Mouse (Mus musculus) bone marrow macrophage, adult 2 months (primary cell): ENCODE results near the gene Nphs1. TPM values are rescaled to one million over a fixed set of nuclear protein-coding genes. Genes with fewer than 3 reads are reported as not detected.

Source experiments
- H3K27ac ChIP-seq: 2 replicates; pipeline ENCODE4 v1.5.1; 2012; ENCODE audit warnings: low read depth, low read length; ENCODE audit not compliant: insufficient read depth
- H3K4me1 ChIP-seq: 2 replicates; pipeline ENCODE4 v1.6.1; 2012; ENCODE audit warnings: low read length; ENCODE audit not compliant: control insufficient read depth, insufficient read depth
- H3K4me3 ChIP-seq: 2 replicates; pipeline ENCODE4 v1.5.1; 2012; ENCODE audit warnings: mild to moderate bottlenecking, low read length, moderate library complexity; ENCODE audit not compliant: insufficient read depth
- CTCF ChIP-seq: IDR thresholded peaks from 2 replicates; pipeline ENCODE4 v1.5.1; 2012; ENCODE audit warnings: low read depth, mild to moderate bottlenecking, low read length, moderate library complexity
- POLR2A ChIP-seq: IDR thresholded peaks from 2 replicates; pipeline ENCODE4 v1.6.1; 2012; ENCODE audit warnings: mild to moderate bottlenecking, low read depth, low read length, borderline replicate concordance
- polyA plus RNA-seq: library from polyadenylated mRNA; stranded (reverse); fragments of >200 nt; gene quantifications from 2 replicates; pipeline ENCODE4 v1.2.4, GENCODE M21; 2012; ENCODE audit not compliant: missing spikeins, insufficient read depth, insufficient read length

The Nphs1 gene
- polyA plus RNA-seq, 1 experiment: not detected

DNA sequence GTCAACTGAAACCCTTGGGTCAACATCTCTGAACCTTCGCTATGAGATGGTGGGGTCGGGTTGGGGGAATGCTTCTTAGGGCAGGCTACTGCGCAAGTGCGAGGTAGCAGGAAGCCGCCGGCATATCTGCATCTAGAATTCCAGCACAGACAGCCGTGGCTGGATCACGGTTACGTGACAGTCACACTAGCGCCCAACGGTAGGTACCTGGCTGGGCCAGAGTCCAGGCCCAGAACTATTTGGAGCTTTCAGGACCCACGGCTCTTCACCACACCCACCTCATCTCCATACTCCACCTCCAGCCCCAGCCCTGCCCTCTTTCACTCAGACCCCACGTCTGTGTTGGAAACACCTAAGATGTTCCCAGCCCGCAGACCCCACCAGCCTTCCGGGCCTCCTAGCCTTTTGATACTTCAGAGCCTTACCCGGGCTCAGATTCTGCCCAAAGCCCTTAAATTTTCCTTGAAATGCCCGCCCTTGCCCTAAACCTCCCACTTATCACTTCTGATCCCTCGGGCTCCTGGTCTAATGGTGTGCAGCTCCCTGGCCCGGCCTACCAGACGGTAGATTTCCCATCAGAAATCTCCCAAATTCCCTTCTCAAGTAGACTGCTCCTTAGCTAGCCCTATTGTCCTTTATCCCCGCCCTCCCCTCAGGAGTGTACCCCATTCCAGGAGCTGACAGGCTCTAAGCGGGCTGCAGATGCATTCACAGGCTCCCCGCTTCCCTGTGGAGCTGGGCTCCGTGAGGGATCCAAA, 57.1 kb downstream of the Nphs1 start:
- Histone ChIP-seq H3K27ac (no peak overlapping the region), H3K4me1 (no peaks in the 10 kb centered on the region), H3K4me3 (no peak overlapping the region)
- TF ChIP-seq POLR2A (no peak), CTCF (no peak)

DNA sequence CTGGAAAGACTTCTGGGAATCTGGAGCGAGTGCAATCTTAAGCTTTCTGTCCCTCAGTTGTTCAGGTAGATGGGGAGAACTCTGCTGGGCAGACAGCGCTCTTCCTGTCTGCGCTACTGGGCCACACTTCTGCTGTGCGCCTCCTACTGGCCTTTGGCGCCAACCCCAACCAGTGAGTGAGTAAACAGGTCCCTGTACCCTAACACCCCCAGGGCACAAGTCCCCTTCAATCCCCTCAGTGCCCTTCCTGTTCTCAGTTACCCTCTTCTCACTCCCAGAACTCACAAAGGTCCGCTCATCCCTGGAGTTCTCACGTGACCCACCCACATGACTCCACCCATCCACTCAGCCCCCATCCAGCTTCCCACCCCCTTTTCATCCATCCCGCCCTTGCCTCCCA, 60.2 kb downstream of the Nphs1 start:
- Histone ChIP-seq H3K4me3 (no peak overlapping the region), H3K27ac (no peak overlapping the region), H3K4me1 (no peaks in the 10 kb centered on the region)
- TF ChIP-seq CTCF (no peak), POLR2A (no peak)

DNA sequence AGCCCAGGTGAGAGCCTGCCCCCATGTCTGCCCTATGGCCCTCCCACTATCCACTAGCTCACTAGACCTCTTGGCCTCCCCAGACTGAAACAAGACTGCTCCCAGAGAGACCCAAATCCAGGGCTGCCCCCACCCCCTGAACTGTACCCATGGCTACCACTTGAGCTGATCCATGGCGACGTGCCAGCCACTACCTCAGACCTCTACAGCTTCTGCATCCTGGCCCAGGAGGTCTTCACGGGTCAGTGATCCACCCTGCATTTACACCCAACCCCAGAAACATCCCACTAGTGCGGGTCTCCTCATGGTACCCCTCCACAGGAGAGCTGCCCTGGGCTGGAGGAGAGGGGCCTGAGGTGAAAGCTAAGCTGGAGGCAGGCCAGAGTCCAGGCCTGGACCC, 62.3 kb downstream of the Nphs1 start:
- Histone ChIP-seq H3K4me1 (no peaks in the 10 kb centered on the region), H3K27ac (no peak overlapping the region), H3K4me3 (no peak overlapping the region)
- TF ChIP-seq CTCF (no peak), POLR2A (no peak)

DNA sequence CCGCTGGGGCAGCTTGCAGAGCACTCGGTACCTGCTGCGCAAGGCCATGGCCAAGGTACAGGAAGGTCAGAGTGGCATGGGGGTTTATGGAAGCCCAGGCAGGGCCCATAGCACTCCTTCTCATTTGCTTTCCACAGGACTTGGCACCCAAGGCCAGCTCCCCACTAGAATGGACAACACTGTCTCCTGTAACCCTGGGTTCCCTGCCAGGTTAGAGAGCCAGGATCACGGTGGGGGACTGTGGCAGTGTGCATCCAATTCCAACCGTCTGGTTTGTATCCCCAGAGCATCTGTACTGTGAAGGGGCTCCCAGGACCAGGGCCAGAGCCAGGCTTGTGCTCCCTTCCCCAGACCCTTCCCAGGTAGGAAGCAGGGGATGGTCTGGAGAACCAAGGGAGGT, 62.7 kb downstream of the Nphs1 start:
- Histone ChIP-seq H3K4me1 (no peaks in the 10 kb centered on the region), H3K27ac (no peak overlapping the region), H3K4me3 (no peak overlapping the region)
- TF ChIP-seq POLR2A: no peak
- no peak for TF ChIP-seq CTCF

DNA sequence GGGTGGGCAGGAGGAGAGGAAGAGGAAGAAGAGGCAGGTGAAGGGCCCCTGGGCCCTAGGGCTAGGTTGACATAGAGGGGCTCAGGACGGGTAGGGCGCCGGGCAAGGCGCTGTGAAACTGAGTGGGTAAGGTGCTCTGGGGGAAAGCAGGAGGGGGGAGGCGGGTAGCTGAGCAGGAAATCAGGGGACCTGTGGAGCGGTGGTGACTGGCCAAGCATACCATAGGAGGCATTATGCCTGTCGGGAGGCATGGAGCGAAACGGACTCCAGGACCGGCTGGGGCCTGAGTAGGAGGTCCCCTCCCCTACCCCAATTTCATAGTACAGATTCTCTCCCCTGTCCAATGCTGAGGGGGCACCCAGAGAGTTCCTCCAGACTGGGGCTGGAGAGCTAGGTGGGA, 64.8 kb downstream of the Nphs1 start:
- Histone ChIP-seq H3K27ac (no peak overlapping the region), H3K4me3 (no peak overlapping the region), H3K4me1 (no peaks in the 10 kb centered on the region)
- no peak for TF ChIP-seq POLR2A
- TF ChIP-seq CTCF: no peak

DNA sequence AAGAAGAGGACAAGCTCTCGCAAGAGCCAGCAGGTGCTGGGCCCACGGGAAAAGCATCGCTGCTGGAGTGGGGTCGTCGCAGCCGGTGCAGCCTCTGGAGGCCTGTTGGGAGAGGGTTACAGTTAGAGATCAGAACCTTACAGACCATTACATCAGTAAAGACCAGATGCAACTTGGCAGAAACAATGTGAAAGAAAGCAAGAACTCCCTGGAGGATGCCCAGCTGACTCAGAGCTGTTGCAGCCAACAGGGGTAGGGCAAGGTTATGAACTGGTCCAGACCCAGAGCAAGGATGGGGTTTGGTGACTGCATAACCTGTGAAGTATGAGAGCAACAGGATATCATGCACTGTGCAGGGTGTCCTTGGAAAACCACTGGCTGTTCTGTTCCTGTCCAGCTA, 66.4 kb downstream of the Nphs1 start:
- TF ChIP-seq CTCF (no peak), POLR2A (no peak)
- no peak overlapping the region for H3K4me3 ChIP-seq
- H3K4me1 ChIP-seq: no peaks in the 10 kb centered on the region
- H3K27ac ChIP-seq: no peak overlapping the region

DNA sequence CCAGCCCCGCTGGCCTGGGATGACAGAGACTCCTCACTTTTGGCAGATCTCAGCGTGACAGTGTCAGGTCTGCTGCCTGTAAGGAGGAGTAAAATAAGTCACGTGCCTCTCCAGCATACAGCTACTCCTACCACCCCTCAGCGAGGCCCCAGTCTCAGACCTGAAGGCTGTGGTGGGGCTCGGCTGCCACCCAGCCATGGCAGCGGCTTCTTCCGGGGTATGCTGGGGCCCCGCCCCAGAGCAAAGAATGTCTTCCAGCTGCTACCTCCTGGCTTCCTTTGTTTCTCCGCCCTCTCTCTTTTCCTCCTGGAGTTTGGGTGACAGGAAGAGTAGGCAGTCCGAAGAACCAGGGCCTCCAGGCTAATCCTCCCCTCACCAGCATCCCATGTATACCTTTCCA, 67.8 kb downstream of the Nphs1 start:
- Histone ChIP-seq H3K27ac (no peak overlapping the region), H3K4me1 (no peaks in the 10 kb centered on the region), H3K4me3 (no peak overlapping the region)
- TF ChIP-seq POLR2A: no peak
- TF ChIP-seq CTCF: no peak

DNA sequence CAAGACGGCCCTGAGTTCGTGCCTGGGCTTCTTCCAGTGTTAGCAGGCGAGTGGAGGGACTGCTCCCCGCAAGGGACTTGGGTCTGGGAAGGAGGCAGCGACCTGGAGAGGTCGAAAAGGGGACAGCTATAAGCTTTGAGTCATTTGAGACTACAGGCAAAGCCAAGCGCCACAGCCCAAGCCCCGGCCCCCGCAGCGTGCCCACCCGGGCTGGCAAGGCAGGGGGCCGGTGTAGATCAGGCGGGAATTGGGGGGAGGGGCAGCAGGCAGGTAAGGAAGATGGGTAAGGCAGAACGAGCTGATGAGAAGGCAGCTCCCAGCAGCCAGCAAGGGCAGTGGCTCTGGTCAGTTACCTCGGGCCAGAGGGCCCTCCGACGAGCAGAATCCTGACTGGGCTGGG, 68.3 kb downstream of the Nphs1 start:
- Histone ChIP-seq H3K27ac (no peak overlapping the region), H3K4me3 (no peak overlapping the region), H3K4me1 (no peaks in the 10 kb centered on the region)
- no peak for TF ChIP-seq CTCF
- no peak for TF ChIP-seq POLR2A

DNA sequence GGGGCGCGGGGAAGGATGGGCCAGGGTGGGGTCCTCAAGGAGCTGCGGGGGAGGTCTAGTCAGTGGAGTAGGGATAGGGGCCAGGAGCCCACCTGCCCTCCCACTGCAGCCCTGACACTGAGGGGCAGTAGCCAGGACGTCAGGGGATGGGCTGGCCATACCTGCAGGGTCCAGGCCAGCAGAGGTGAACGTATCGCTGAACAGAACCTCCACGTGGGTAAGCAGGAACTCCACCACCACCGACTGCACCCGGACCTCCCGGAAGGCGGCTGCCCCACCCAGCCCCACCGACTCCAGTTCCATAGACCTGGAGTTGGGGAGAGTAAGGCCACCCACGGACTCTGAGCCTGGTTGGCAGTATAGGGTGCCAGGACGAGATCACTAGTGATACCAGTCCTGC, 68.9 kb downstream of the Nphs1 start:
- TF ChIP-seq CTCF (no peak), POLR2A (no peak)
- no peaks in the 10 kb centered on the region for H3K4me1 ChIP-seq

DNA sequence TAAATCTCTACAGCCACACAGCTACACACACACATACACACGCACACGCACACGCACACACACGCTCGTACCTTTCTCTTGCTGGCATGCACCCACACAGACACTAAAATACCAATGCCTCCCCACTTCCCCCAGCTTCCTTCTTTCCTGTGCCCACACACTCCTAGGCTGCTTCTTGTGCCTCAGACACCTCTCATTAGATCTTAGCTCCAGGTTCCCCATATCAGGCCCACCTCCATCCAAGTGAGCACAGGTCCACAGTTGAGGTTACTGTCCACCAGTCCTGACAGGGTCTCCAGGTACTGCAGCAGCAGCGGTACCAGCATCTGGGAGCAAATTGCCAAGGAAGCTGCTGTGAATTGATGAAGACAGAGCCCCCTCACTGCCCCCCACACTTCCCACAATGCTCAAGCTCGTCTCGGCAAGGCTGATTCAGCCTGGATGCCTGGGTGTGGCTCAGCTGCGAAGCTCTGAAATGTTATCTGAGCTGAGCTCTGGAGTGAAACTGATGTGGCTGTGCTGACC, 73.2 kb downstream of the Nphs1 start:
- Histone ChIP-seq H3K4me3 (no peak overlapping the region), H3K27ac (no peak overlapping the region), H3K4me1 (peaks cover 4% of the 10 kb centered on the region; the same call in 1 of the 2 replicates)
- TF ChIP-seq CTCF (no peak), POLR2A (no peak)

More for the DNA sequence above, 68.9 kb downstream of the Nphs1 start:
- Histone ChIP-seq H3K4me3 (no peak overlapping the region), H3K27ac (no peak overlapping the region)

DNA sequence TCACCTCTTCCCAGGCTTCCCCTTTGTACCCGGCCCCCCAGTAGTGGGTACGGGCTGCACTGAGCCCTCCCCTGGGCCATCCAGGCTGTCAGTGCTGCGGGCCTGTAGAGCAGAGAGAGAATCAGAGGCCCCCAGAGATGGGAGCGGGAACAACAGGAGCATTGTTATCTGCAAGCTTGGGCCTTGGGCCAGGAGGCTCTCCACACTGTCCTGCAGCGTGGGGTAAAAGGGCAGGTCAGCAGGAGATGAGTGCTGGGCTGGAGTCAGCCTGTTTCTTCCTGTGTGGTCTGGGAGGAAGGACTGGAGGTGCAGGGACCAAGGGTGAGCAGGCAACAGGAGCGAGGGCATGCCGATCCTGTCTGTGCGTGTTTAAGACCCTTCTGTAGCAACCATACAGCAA, 74.8 kb downstream of the Nphs1 start:
- no peak for TF ChIP-seq POLR2A
- no peak for TF ChIP-seq CTCF
- Histone ChIP-seq H3K4me1 (peaks cover 4% of the 10 kb centered on the region; the same call in 1 of the 2 replicates), H3K27ac (no peak overlapping the region), H3K4me3 (no peak overlapping the region)
